Mouse (Mus musculus): ENCODE data around the gene Ndufa12. TPM values are rescaled to one million over a fixed set of nuclear protein-coding genes. Genes with fewer than 3 reads are reported as not detected.

Ndufa12 gene
- total RNA-seq (2012; rRNA removed) (271 and 276 TPM in 2 replicates), polyA plus RNA-seq (2012; ENCODE audit: insufficient read depth in 1 of 2, insufficient read length in 2 of 2, low read depth in 1 of 2, low replicate concordance in 2 of 2, missing spikeins in 1 of 2) (100 to 1,000 TPM in 1 of 2 experiments, not detected in 1; 137 TPM)

DNA sequence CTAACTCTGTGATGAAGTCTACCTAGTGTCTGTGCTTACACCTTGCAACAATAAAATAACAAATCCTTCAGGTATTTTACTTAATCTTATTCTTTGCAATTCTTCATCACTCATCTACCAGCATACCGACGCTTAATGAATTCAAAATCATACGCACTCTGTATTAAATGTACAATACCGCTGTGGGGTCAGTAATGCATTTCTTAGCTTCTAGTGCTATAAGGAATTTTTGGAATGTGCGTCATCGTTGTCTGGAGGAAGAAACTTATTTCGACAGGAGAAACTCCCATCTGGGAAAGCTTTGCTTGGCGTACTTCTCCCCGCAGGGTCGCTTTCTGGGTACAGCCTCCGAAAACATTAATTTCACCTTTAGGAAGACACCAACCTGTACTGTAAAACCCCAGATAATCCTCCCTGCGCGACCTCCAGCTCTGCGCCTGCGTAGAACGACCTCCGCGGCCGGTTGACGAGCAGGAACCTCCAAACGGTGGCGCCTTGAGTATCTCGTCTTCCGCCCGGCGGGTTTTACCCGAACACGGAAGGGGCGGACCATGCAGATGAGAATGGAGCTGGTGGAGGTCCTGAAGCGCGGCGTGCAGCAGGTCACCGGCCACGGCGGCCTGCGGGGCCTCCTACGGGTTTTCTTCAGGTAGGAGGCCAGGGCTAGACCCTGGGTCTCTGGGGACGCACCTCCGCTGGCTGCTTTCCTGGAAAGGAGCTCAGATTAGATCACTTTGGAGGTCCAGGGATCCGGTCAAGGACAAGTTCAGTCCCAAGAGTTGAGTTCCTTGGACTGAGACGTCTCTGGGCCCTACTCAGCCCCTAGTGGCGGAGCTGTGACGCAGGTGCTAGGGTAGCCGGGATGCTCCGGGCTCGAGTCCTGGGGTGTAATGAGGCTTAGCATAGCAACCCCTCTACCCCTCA lies at the start of gene Ndufa12:
TSS of gene Ndufa12 (plus strand) at position 239 of the 924 bp plus-strand sequence.
- peaks cover 24% of the 10 kb centered on the region for H3K79me2 ChIP-seq (ENCODE audit: control insufficient read depth, insufficient read depth, low read length, poor library complexity)
- peaks cover 0 to 2% of the 10 kb centered on the region in 2 experiments; a peak in 2 of 4 replicates for H3K4me1 ChIP-seq (ENCODE audit: control insufficient read depth in 1 of 2, insufficient read depth in 2 of 2, low read length in 2 of 2)
- DNase-seq (ENCODE audit: low read depth, low spot score): peak; percentile 97
- H3K9me3 ChIP-seq (replicated peaks; ENCODE audit: insufficient read depth, low read length): no peaks in the 10 kb centered on the region
- peak within 1 kb of the TSS; percentile 65 for H3K27ac ChIP-seq (ENCODE audit: control insufficient read depth, low read depth, low read length)
- H3K27me3 ChIP-seq (ENCODE audit: control insufficient read depth in 1 of 2, insufficient read depth in 2 of 2, low read length in 2 of 2): no peaks in the 10 kb centered on the region
- peak within 1 kb of the TSS; percentile 91 to 92 for H3K4me3 ChIP-seq (ENCODE audit: control insufficient read depth in 1 of 2, insufficient read depth in 1 of 2, low read depth in 2 of 2, low read length in 2 of 2)
- peak within 1 kb of the TSS; percentile 91 for H3K9ac ChIP-seq (ENCODE audit: control insufficient read depth, low read depth, low read length, poor library complexity, severe bottlenecking)
- TF ChIP-seq MEF2A (IDR thresholded peaks at IDR 0.05; ENCODE audit: extremely low read depth, insufficient replicate concordance, low read depth, low read length, poor library complexity, severe bottlenecking) (no peak), ZNF384 (IDR thresholded peaks at IDR 0.05; ENCODE audit: low read depth, low read length) (peak; percentile 40; the same call in 1 of the 2 replicates), MAZ (IDR thresholded peaks at IDR 0.05; ENCODE audit: low read depth, low read length) (peak; percentile 89; the same call in 1 of the 2 replicates), EP300 (IDR thresholded peaks at IDR 0.05; ENCODE audit: low read depth in 1 of 2, low read length in 2 of 2) (peak in 1 of 2 experiments; percentile 44; a peak in 2 of 4 replicates), ETS1 (IDR thresholded peaks at IDR 0.05; ENCODE audit: low read depth, low read length) (peak; percentile 68; the same call in 1 of the 2 replicates), MXI1 (IDR thresholded peaks at IDR 0.05; ENCODE audit: low read depth, low read length) (peak; percentile 97), USF1 (IDR thresholded peaks at IDR 0.05; ENCODE audit: low read depth, low read length) (no peak; the same call in 1 of the 2 replicates), NRF1 (IDR thresholded peaks at IDR 0.05; ENCODE audit: insufficient read depth, low read depth, low read length, poor library complexity, severe bottlenecking) (peak; percentile 89), CHD1 (IDR thresholded peaks at IDR 0.05; ENCODE audit: low read depth, low read length) (peak; percentile 52; the same call in 1 of the 2 replicates), KAT2A (conservative IDR thresholded peaks at IDR 0.05; ENCODE audit: low read depth, low read length) (peak; percentile 74; the same call in 1 of the 2 replicates), RCOR1 (IDR thresholded peaks at IDR 0.05; ENCODE audit: low read depth, low read length) (peak; percentile 71; the same call in 1 of the 2 replicates), NELFE (IDR thresholded peaks at IDR 0.05; ENCODE audit: low read depth, low read length) (peak; percentile 97), MYB (IDR thresholded peaks at IDR 0.05; ENCODE audit: low read depth, low read length) (0 out of 2 replicates have a peak, but pooled peaks have one; percentile 42), ZKSCAN1 (IDR thresholded peaks at IDR 0.05; ENCODE audit: low read depth, low read length) (peak; percentile 11; the same call in 1 of the 2 replicates), TBP (IDR thresholded peaks at IDR 0.05; ENCODE audit: low read depth, low read length) (peak; percentile 89), MAFK (IDR thresholded peaks at IDR 0.05; ENCODE audit: borderline replicate concordance, low read depth, low read length) (no peak), SIN3A (IDR thresholded peaks at IDR 0.05; ENCODE audit: low read length) (peak; percentile 97), POLR2AphosphoS5 (IDR thresholded peaks at IDR 0.05; ENCODE audit: borderline replicate concordance, low read depth, low read length) (no peak; the same call in 1 of the 2 replicates), MAX (IDR thresholded peaks at IDR 0.05; ENCODE audit: low read length) (peak; percentile 76), ELF1 (IDR thresholded peaks at IDR 0.05; ENCODE audit: low read depth, low read length) (peak; percentile 94), ZMIZ1 (IDR thresholded peaks at IDR 0.05; ENCODE audit: low read depth, low read length) (peak; percentile 98), POLR2AphosphoS2 (IDR thresholded peaks at IDR 0.05; ENCODE audit: low read length) (peak; percentile 98), E2F4 (IDR thresholded peaks at IDR 0.05; ENCODE audit: borderline replicate concordance, low read depth, low read length) (0 out of 2 replicates have a peak, but pooled peaks have one; percentile 30), POLR2A (IDR thresholded peaks at IDR 0.05; ENCODE audit: control insufficient read depth in 1 of 2, insufficient read depth in 1 of 2, low read depth in 1 of 2, low read length in 2 of 2, poor library complexity in 1 of 2) (peak; percentile 92 to 98), SMC3 (IDR thresholded peaks at IDR 0.05; ENCODE audit: low read depth, low read length) (peak; percentile 13; the same call in 1 of the 2 replicates), CTCF (IDR thresholded peaks at IDR 0.05 in 2 of 3, conservative IDR thresholded peaks at IDR 0.05 in 1 of 3; ENCODE audit: control insufficient read depth in 1 of 3, insufficient read depth in 1 of 3, low read depth in 2 of 3, low read length in 3 of 3, poor library complexity in 1 of 3, severe bottlenecking in 1 of 3) (peak; percentile 42 to 54 (median 47)), GABPA (IDR thresholded peaks at IDR 0.05; ENCODE audit: low read depth, low read length) (peak; percentile 18; the same call in 1 of the 2 replicates), TAL1 (IDR thresholded peaks at IDR 0.05; ENCODE audit: low read length) (no peak), UBTF (IDR thresholded peaks at IDR 0.05; ENCODE audit: borderline replicate concordance, insufficient read depth, low read depth, low read length) (no peak), MYC (IDR thresholded peaks at IDR 0.05; ENCODE audit: low read depth, low read length) (peak; percentile 94), GATA1 (IDR thresholded peaks at IDR 0.05; ENCODE audit: low read depth, low read length) (no peak; the same call in 1 of the 2 replicates), HCFC1 (IDR thresholded peaks at IDR 0.05; ENCODE audit: low read depth, low read length) (peak; percentile 96), TCF12 (IDR thresholded peaks at IDR 0.05; ENCODE audit: low read depth, low read length) (peak; percentile 86)
- peaks cover 0 to 6% of the 10 kb centered on the region in 2 experiments for H3K36me3 ChIP-seq (ENCODE audit: control insufficient read depth in 1 of 2, insufficient read depth in 2 of 2, low read length in 2 of 2)

Data from MEL (cell line).